9 mouse cellular contexts compared by ENCODE assay signal in the genomic region with DNA sequence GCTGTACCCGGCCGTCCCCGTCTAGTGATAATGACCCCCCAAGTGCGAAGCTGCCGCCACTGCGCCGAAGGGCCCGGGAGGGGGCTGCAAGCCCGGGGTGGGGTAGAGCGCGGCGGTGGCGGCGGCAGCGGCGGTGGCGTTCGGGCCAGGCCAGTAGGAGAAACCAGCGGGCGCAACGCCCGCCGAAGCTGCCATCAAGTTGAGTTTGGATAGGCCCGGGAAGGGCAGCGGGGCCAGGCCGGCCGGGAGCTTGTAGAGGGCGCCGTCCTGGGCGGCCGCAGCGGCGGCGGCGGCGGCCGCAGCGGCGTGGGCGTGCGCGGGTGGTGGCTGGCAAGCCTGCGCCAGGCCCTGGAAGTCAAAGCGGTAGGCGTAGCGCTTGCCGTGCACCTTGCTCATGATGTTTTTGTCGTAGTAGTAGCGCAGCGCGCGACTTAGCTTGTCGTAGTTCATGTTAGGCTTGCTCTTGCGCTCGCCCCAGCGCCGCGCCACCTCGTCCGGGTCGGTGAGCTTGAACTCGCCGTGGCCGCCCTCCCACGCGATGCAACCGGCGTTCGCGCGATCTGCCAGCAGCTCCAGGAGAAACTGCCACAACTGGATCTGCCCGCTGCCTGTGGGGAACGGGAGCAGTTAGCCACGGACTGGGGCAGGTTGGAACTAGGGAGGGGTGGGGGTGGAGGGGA. TPM values are rescaled to one million over a fixed set of nuclear protein-coding genes. Genes with fewer than 3 reads are reported as not detected.
DNase-seq lines count a peak whose midpoint lies in the region; ATAC-seq and TF ChIP-seq lines count a peak whose summit lies in the region.
"Had no signal": no experiment of that assay in that cellular context is flagged by ENCODE, and none has a peak within 500 bp of the region (broad histone marks: within the 10 kb centered on the region; RNA-seq: fewer than 3 reads in every experiment).

No protein-coding gene starts in this region.

- no peak overlapping the region for H3K27ac ChIP-seq in heart, embryonic 16.5 days (ENCODE audit: low read length)
- H3K27ac ChIP-seq in cortical plate, adult 2 months (ENCODE audit: insufficient read depth, low read length) = no peak overlapping the region
- 0 out of 2 replicates have a peak overlapping the region, but pooled peaks have one; percentile 25 for H3K27ac ChIP-seq in hindbrain, embryonic 10.5 days
- H3K27ac ChIP-seq in midbrain, embryonic 13.5 days = no peak overlapping the region

- peaks cover 73% of the 10 kb centered on the region for H3K27me3 ChIP-seq in heart, embryonic 16.5 days (ENCODE audit: control insufficient read depth, insufficient read depth, low read length)
- H3K27me3 ChIP-seq in hindbrain, embryonic 10.5 days (ENCODE audit: insufficient read depth, poor library complexity, severe bottlenecking) = peaks cover 98% of the 10 kb centered on the region
- H3K27me3 ChIP-seq in midbrain, embryonic 13.5 days = peaks cover 91% of the 10 kb centered on the region

- peaks cover 15% of the 10 kb centered on the region for H3K4me1 ChIP-seq in heart, embryonic 16.5 days (ENCODE audit: control insufficient read depth, insufficient read depth, low read length)
- H3K4me1 ChIP-seq in cortical plate, adult 2 months (ENCODE audit: control insufficient read depth, insufficient read depth, low read length) = no peaks in the 10 kb centered on the region
- peaks cover 35% of the 10 kb centered on the region for H3K4me1 ChIP-seq in hindbrain, embryonic 10.5 days (replicated peaks)
- peaks cover 34% of the 10 kb centered on the region for H3K4me1 ChIP-seq in midbrain, embryonic 13.5 days (replicated peaks)

- H3K36me3 ChIP-seq in heart, embryonic 16.5 days (ENCODE audit: control insufficient read depth, insufficient read depth) = no peaks in the 10 kb centered on the region
- H3K36me3 ChIP-seq in hindbrain, embryonic 10.5 days = no peaks in the 10 kb centered on the region
- H3K36me3 ChIP-seq in midbrain, embryonic 13.5 days = no peaks in the 10 kb centered on the region

- WGBS in heart, embryonic 16.5 days = under 1% methylated on average over 60 of the region's 74 CpGs
- WGBS in hindbrain, embryonic 10.5 days = under 1% methylated on average over 74 of the region's 74 CpGs
- under 1% methylated on average over 74 of the region's 74 CpGs for WGBS in midbrain, embryonic 13.5 days

- H3K9ac ChIP-seq in heart, embryonic 16.5 days (ENCODE audit: low read length) = 0 out of 2 replicates have a peak overlapping the region, but pooled peaks have one; percentile 15
- H3K9ac ChIP-seq in midbrain, embryonic 13.5 days (replicated peaks) = peak overlapping the region; percentile 57

- peak overlapping the region; percentile 51 for H3K4me3 ChIP-seq in heart, embryonic 16.5 days (ENCODE audit: low read length)
- H3K4me3 ChIP-seq in cortical plate, adult 2 months (ENCODE audit: insufficient read depth, low read length) = peak overlapping the region; percentile 36; the same call in 1 of the 2 replicates
- peak overlapping the region; percentile 49 for H3K4me3 ChIP-seq in hindbrain, embryonic 10.5 days
- peak overlapping the region; percentile 43 for H3K4me3 ChIP-seq in midbrain, embryonic 13.5 days (replicated peaks)

- DNase-seq in heart, postnatal 4 days = no peak
- DNase-seq in hindbrain, embryonic 10.5 days (ENCODE audit: low spot score) = peak; percentile 58
- no peak for DNase-seq in spleen, adult 18-20 months
- no peak for DNase-seq in layer of hippocampus, adult 11-12 months (ENCODE audit: low spot score)
- DNase-seq in lung, postnatal 36 days = no peak

- no peak for TF ChIP-seq CTCF in cortical plate, adult 2 months (IDR thresholded peaks at IDR 0.05; ENCODE audit: extremely low read depth, insufficient read depth, low read length)

- H3K9me3 ChIP-seq in heart, embryonic 16.5 days (replicated peaks; ENCODE audit: control insufficient read depth, low read length) = no peaks in the 10 kb centered on the region
- H3K9me3 ChIP-seq in hindbrain, embryonic 10.5 days = no peaks in the 10 kb centered on the region
- H3K9me3 ChIP-seq in midbrain, embryonic 13.5 days = no peaks in the 10 kb centered on the region

- ATAC-seq in heart, embryonic 16.5 days (replicated peaks; ENCODE audit: extremely low read depth, insufficient read depth, low FRiP score) = no peak
- ATAC-seq in midbrain, embryonic 13.5 days = no peak

- peak overlapping the region; percentile 70 for H3K4me2 ChIP-seq in heart, embryonic 16.5 days (ENCODE audit: low read depth, low read length)
- H3K4me2 ChIP-seq in midbrain, embryonic 13.5 days (replicated peaks) = peak overlapping the region; percentile 72

- no peak for TF ChIP-seq POLR2A in cortical plate, adult 2 months (IDR thresholded peaks at IDR 0.05; ENCODE audit: extremely low read depth, insufficient read depth, low read length)

RNA-seq across cellular contexts. Expression of a gene that starts 3.0 kb away (rescaled TPM):
- polyA plus RNA-seq in heart, embryonic 16.5 days (2015; fragmentation: Nextera tagmentation; extraction: Ambion mirVana) = 0.39 and 0.66 TPM in 2 replicates
- not detected for total RNA-seq in heart, postnatal 4 days (2021)
- not detected in 2 replicates for polyA plus RNA-seq in cortical plate, adult 2 months (2012; rRNA removed)
- polyA plus RNA-seq in hindbrain, embryonic 10.5 days (2016; fragmentation: Nextera tagmentation; extraction: Ambion mirVana) = 0.25 and 0.89 TPM in 2 replicates
- polyA plus RNA-seq in midbrain, embryonic 13.5 days (2015; fragmentation: Nextera tagmentation; extraction: Ambion mirVana) = 1.8 and 5.1 TPM in 2 replicates
- total RNA-seq: left cerebral cortex, postnatal 36 days had no signal

RNA-seq across cellular contexts. Expression of a gene that starts 10.7 kb away (rescaled TPM):
- polyA plus RNA-seq in heart, embryonic 16.5 days (2015; fragmentation: Nextera tagmentation; extraction: Ambion mirVana) = not detected in 2 replicates
- not detected for total RNA-seq in heart, postnatal 4 days (2021)
- 0.66 and 1.4 TPM in 2 replicates for polyA plus RNA-seq in cortical plate, adult 2 months (2012; rRNA removed)
- not detected in 2 replicates for polyA plus RNA-seq in hindbrain, embryonic 10.5 days (2016; fragmentation: Nextera tagmentation; extraction: Ambion mirVana)
- 0.64 and 1.9 TPM in 2 replicates for polyA plus RNA-seq in midbrain, embryonic 13.5 days (2015; fragmentation: Nextera tagmentation; extraction: Ambion mirVana)

RNA-seq across cellular contexts. Expression of a gene that starts 27.5 kb away (rescaled TPM):
- polyA plus RNA-seq in heart, embryonic 16.5 days (2015; fragmentation: Nextera tagmentation; extraction: Ambion mirVana) = not detected in 2 replicates
- total RNA-seq in heart, postnatal 4 days (2021) = not detected
- 304 and 313 TPM in 2 replicates for polyA plus RNA-seq in cortical plate, adult 2 months (2012; rRNA removed)
- 0.96 and 2.6 TPM in 2 replicates for polyA plus RNA-seq in hindbrain, embryonic 10.5 days (2016; fragmentation: Nextera tagmentation; extraction: Ambion mirVana)
- 4.8 and 7.1 TPM in 2 replicates for polyA plus RNA-seq in midbrain, embryonic 13.5 days (2015; fragmentation: Nextera tagmentation; extraction: Ambion mirVana)

RNA-seq across cellular contexts. Expression of a gene that starts 53.2 kb away (rescaled TPM):
- polyA plus RNA-seq in heart, embryonic 16.5 days (2015; fragmentation: Nextera tagmentation; extraction: Ambion mirVana) = 0.18 and 0.36 TPM in 2 replicates
- not detected for total RNA-seq in heart, postnatal 4 days (2021)
- polyA plus RNA-seq in cortical plate, adult 2 months (2012; rRNA removed) = 8.9 and 10.6 TPM in 2 replicates
- polyA plus RNA-seq in hindbrain, embryonic 10.5 days (2016; fragmentation: Nextera tagmentation; extraction: Ambion mirVana) = 0.50 and 1.7 TPM in 2 replicates
- 0.24 and 0.42 TPM in 2 replicates for polyA plus RNA-seq in midbrain, embryonic 13.5 days (2015; fragmentation: Nextera tagmentation; extraction: Ambion mirVana)

Comparison
In these comparisons a context has a peak if more than half of its experiments do, and no peak if none do; other contexts are left out.
1. RNA of a gene that starts 27.5 kb away (polyA plus RNA-seq): 304 to 313 TPM in cortical plate, adult 2 months; 4.8 to 7.1 TPM in midbrain, embryonic 13.5 days, 0.96 to 2.6 TPM in hindbrain, embryonic 10.5 days and not detected in heart, embryonic 16.5 days; every median in the first group is over 10 times any median in the second.
2. Peak in every context shown above with its lines, with median percentiles within 50 percentile points of each other: H3K4me3 ChIP-seq.